Mouse (Mus musculus) liver, postnatal 0 days (tissue): ENCODE results near the gene Kpna3. TPM values are rescaled to one million over a fixed set of nuclear protein-coding genes. Genes with fewer than 3 reads are reported as not detected.

Experiments
- ATAC-seq: fragments of 200-750 bp; cut with Nextera tagmentation; 2 replicates; pipeline ENCODE4 v1.8.0; 2017; ENCODE audit warnings: mild to moderate bottlenecking, moderate library complexity
- DNase-seq: peaks from one replicate; pipeline ENCODE4 v3.0.0-alpha.2; 2016
- H3K27ac ChIP-seq: fragments of 300-500 bp; sonication (generic); 2 replicates; pipeline ENCODE4 v1.5.1; 2014; ENCODE audit warnings: antibody characterized with exemption, moderate library complexity, mild to moderate bottlenecking, low read depth
- H3K27me3 ChIP-seq: fragments of 300-500 bp; sonication (generic); 2 replicates; pipeline ENCODE4 v1.6.1; 2014; ENCODE audit warnings: low read length, control low read depth, mixed read lengths; ENCODE audit not compliant: insufficient read depth
- H3K36me3 ChIP-seq: fragments of 300-500 bp; sonication (generic); replicated peaks from 2 replicates; pipeline ENCODE4 v1.6.1; 2014; ENCODE audit warnings: mild to moderate bottlenecking, control low read depth, low read length, moderate library complexity, mixed read lengths; ENCODE audit not compliant: insufficient read depth
- H3K4me1 ChIP-seq: fragments of 300-500 bp; sonication (generic); 2 replicates; pipeline ENCODE4 v1.6.1; 2014; ENCODE audit warnings: antibody characterized with exemption, mild to moderate bottlenecking, control low read depth; ENCODE audit not compliant: insufficient read depth
- H3K4me2 ChIP-seq: fragments of 300-500 bp; sonication (generic); 2 replicates; pipeline ENCODE4 v1.6.1; 2014; ENCODE audit warnings: low read depth, mild to moderate bottlenecking, low read length, moderate library complexity, mixed read lengths
- H3K4me3 ChIP-seq: fragments of 300-500 bp; sonication (generic); 2 replicates; pipeline ENCODE4 v1.5.1; 2014; ENCODE audit warnings: low read depth, low read length
- H3K9ac ChIP-seq: fragments of 300-500 bp; sonication (generic); replicated peaks from 2 replicates; pipeline ENCODE4 v1.6.1; 2014; ENCODE audit warnings: mild to moderate bottlenecking, moderate library complexity
- H3K9me3 ChIP-seq: fragments of 300-500 bp; sonication (generic); 2 replicates; pipeline ENCODE4 v1.6.1; 2016; ENCODE audit warnings: mild to moderate bottlenecking, control low read depth, low read length, mixed read lengths
- CTCF ChIP-seq: sonication (generic); IDR thresholded peaks from 2 replicates; pipeline ENCODE4 v1.5.1; 2016; ENCODE audit warnings: antibody characterized with exemption, low read depth
- EP300 ChIP-seq: IDR thresholded peaks from 2 replicates; pipeline ENCODE4 v1.6.1; 2016; ENCODE audit warnings: antibody characterized with exemption, low read depth, mild to moderate bottlenecking
- WGBS: fragments of 180-500 bp; shearing (Covaris S2); extraction: QIAGEN DNeasy Blood & Tissue Kit; methylation state at CpG from one replicate; pipeline ENCODE4 v1.1.7; 2014; ENCODE audit not compliant: insufficient replicate concordance; 5-methylcytosine and 5-hydroxymethylcytosine counted together
- polyA plus RNA-seq: library from polyadenylated mRNA; unstranded; fragments of >200 nt; fragmentation: Nextera tagmentation; extraction: Ambion mirVana; gene quantifications from 2 replicates; pipeline ENCODE4 v1.2.1, GENCODE M21; 2015

Gene Kpna3
- polyA plus RNA-seq, 1 experiment from 2014 or later: 14.4 TPM

DNA sequence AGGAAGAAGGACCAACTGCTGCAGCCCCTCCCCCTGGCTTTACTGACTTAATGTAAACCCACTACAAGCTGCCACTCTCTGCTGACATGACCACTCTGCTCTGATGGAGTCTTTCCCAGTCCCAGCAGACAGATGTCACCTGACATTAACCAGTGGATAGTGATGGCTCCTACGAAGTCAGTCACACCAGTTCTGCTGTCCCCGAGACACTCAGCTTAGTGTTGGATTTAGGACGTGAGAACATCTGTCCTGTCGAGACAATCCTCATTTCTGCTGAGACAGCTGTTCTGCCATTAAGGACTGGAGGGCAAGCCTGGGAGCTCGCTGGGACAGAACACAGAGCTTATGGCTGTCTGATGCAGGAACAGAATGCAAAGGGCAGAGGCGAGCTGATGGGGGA, 88.9 kb downstream of the Kpna3 start:
- no peaks in the 10 kb centered on the region for H3K36me3 ChIP-seq
- WGBS: 71% methylated on average over 6 of the region's 6 CpGs
- H3K4me3 ChIP-seq: no peak overlapping the region
- H3K27me3 ChIP-seq: no peaks in the 10 kb centered on the region
- H3K27ac ChIP-seq: no peak overlapping the region
- H3K4me2 ChIP-seq: no peak overlapping the region
- H3K9me3 ChIP-seq: no peaks in the 10 kb centered on the region
- no peak for DNase-seq
- H3K4me1 ChIP-seq: no peaks in the 10 kb centered on the region
- TF ChIP-seq EP300 (no peak), CTCF (no peak)
- H3K9ac ChIP-seq: no peak overlapping the region
- ATAC-seq: no peak

- Histone ChIP-seq H3K4me2 (no peak overlapping the region), H3K27me3 (no peaks in the 10 kb centered on the region), H3K4me3 (no peak overlapping the region), H3K9ac (no peak overlapping the region), H3K36me3 (no peaks in the 10 kb centered on the region), H3K27ac (no peak overlapping the region), H3K4me1 (no peaks in the 10 kb centered on the region), H3K9me3 (no peaks in the 10 kb centered on the region)
- ATAC-seq (no peak), DNase-seq (no peak)
- TF ChIP-seq CTCF (no peak), EP300 (no peak)
- WGBS: 74% methylated on average over 4 of the region's 4 CpGs
Observed at GRCm38 (mm10) chr14:61349876-61350275, 89.8 kb downstream of the Kpna3 start.

DNA sequence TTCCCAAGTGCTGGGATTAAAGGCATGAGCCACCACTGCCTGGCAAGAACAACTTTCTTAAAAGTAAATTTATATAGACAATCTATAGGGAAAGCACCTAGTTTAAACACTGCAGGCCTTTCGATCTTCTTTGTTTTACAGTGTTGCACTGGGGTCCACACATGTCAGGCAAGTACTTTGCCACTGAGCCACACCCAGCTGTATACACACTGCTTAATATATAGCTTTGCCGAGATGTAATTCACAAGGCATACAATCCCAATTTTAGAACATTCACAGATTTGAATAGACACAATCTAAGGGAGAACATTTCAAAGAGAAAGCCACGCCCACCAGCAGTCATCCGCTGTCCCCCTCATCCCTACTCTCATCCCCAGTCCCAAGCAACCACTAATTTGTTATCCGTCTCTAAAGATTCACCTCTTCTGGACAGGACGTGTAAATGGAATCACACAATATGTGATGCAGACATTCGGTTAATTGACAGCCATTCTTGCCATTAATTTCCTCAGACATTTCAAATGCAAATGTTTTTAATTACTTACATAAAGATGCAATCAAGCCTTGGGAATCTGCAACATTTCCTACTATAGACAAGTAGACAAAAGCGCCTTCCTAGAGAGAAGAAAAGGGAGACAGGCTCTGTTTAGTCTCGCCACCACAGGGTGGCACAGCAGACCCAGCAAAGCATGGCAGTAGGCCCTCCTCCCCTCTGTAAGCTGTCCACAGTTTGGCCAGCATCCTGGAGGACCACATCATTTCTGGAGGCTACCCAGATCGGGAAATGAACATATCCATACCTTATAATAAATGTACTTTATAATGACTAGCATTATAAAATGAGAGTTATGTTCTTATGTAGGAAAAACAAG, 92.6 kb downstream of the Kpna3 start:
- Histone ChIP-seq H3K9me3 (no peaks in the 10 kb centered on the region), H3K4me1 (no peaks in the 10 kb centered on the region), H3K27ac (no peak overlapping the region), H3K4me2 (no peak overlapping the region), H3K4me3 (no peak overlapping the region), H3K27me3 (no peaks in the 10 kb centered on the region), H3K9ac (no peak overlapping the region), H3K36me3 (no peaks in the 10 kb centered on the region)
- no peak for TF ChIP-seq EP300
- peak; percentile 43 for TF ChIP-seq CTCF
- DNase-seq (no peak), ATAC-seq (no peak)
- WGBS: 78% methylated on average over 10 of the region's 10 CpGs

DNA sequence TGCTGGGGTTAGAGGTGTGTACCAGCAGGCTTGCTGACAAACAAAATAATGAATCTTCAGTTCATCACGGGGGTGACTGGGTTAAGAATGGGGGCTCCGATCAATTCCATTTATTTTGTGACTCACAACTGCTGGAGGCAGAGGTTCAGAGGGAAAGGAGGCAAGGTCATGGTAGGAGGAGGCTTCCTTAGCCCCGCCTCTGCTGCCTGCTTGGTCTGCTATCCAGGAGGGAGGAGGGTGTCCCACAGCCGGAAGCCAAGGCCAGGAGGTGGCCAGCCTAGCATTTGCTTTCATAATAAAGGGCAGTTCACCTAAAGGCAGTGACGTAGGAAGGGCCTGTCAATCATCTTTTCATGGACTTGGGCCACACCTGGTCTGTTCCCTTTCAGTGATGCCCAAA, 95.1 kb downstream of the Kpna3 start:
- 77% methylated on average over 5 of the region's 5 CpGs for WGBS
- H3K9ac ChIP-seq: no peak overlapping the region
- ATAC-seq (no peak), DNase-seq (no peak)
- H3K27ac ChIP-seq: no peak overlapping the region
- no peak overlapping the region for H3K4me2 ChIP-seq
- H3K36me3 ChIP-seq: no peaks in the 10 kb centered on the region
- TF ChIP-seq CTCF: no peak
- no peak for TF ChIP-seq EP300
- H3K4me3 ChIP-seq: no peak overlapping the region
- no peaks in the 10 kb centered on the region for H3K4me1 ChIP-seq
- no peaks in the 10 kb centered on the region for H3K9me3 ChIP-seq
- H3K27me3 ChIP-seq: no peaks in the 10 kb centered on the region

- Histone ChIP-seq H3K9me3 (no peaks in the 10 kb centered on the region), H3K27ac (no peak overlapping the region), H3K27me3 (no peaks in the 10 kb centered on the region), H3K4me1 (no peaks in the 10 kb centered on the region), H3K4me2 (no peak overlapping the region), H3K4me3 (no peak overlapping the region), H3K36me3 (no peaks in the 10 kb centered on the region), H3K9ac (no peak overlapping the region)
- WGBS: 68% methylated on average over 4 of the region's 4 CpGs
- TF ChIP-seq EP300 (no peak), CTCF (no peak)
- ATAC-seq (no peak), DNase-seq (no peak)
Observed at GRCm38 (mm10) chr14:61339381-61339780, 100.3 kb downstream of the Kpna3 start.

- no peak overlapping the region for H3K27ac ChIP-seq
- H3K4me2 ChIP-seq: no peak overlapping the region
- DNase-seq (peak; percentile 85), ATAC-seq (peak; percentile 84)
- no peak for TF ChIP-seq EP300
- TF ChIP-seq CTCF: peak; percentile 95
- H3K4me1 ChIP-seq: no peaks in the 10 kb centered on the region; the same call in none of the 2 replicates
- H3K9ac ChIP-seq: no peak overlapping the region
- H3K36me3 ChIP-seq: no peaks in the 10 kb centered on the region
- 16% methylated on average over 13 of the region's 13 CpGs for WGBS
- no peaks in the 10 kb centered on the region for H3K9me3 ChIP-seq
- H3K27me3 ChIP-seq: no peaks in the 10 kb centered on the region
- no peak overlapping the region for H3K4me3 ChIP-seq
Observed at GRCm38 (mm10) chr14:61330996-61331561, 108.6 kb downstream of the Kpna3 start.
